Mouse (Mus musculus) gastrocnemius, postnatal 25 days (tissue): ENCODE data around the gene Olfr1380. TPM values are rescaled to one million over a fixed set of nuclear protein-coding genes. Genes with fewer than 3 reads are reported as not detected.
"Not testable (repeated sequence)": the region's sequence is repeated elsewhere in the genome, so short reads cannot be mapped to it uniquely, and the experiment has no call there.

Experiments
- DNase-seq: peaks from one replicate; pipeline ENCODE4 v3.0.0; 2022
- long read RNA-seq, 2 experiments: library from polyadenylated mRNA; stranded (forward); transcript quantifications; one replicate each; pipeline ENCODE4 v2.0.0; 2021
- total RNA-seq, 2 experiments: library from RNA; stranded (reverse); gene quantifications; 1 replicate in 1 of 2; 2 replicates in 1 of 2; pipeline ENCODE4 v1.2.3; 2021

Gene Olfr1380
- not detected for total RNA-seq
- long read RNA-seq, experiment 1 = 0 reads
- long read RNA-seq, experiment 2 = 0 reads

DNA sequence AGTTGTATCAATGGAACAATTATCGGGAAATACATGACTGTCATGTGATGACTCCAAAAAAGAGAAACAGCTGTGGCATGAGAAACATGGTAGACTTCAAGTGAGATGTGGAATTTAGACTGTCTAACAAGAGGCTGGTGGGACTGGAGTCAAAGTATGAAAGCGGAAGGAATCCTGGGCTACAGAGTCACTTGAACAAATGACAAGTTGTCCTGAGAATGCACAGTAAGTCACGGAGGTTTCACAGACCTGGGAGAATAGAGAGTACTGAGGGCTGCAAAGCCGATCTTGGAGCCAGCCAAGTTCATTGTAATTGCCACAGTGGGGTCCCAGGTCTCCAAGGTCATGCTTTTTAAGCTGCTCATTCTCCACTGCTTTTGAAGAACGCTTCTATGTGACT is at the start of gene Olfr1380:
Gene Olfr1380, plus strand, starts transcription at position 301 of the 400 bp plus-strand sequence.
- not testable (repeated sequence) for DNase-seq

DNA sequence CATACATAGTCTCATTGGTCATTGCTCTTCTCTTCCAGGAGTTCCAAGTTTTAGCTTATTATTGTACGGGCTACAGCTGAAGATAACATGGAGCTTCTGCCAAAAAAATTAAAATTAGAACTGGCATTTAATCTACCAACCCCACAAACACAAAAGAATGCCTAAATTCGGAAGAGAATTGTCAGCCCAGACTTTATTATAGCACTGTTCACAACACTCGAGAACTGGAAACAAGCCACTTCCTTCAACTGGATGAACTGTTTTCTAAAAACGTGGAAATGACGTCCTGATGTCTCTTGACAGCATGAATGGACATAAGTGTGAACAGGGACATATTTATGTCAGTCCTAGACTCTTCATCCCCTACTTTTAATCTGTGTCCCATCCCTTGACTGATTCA is 38.6 kb upstream of the Olfr1380 start:
- DNase-seq = no peak

DNA sequence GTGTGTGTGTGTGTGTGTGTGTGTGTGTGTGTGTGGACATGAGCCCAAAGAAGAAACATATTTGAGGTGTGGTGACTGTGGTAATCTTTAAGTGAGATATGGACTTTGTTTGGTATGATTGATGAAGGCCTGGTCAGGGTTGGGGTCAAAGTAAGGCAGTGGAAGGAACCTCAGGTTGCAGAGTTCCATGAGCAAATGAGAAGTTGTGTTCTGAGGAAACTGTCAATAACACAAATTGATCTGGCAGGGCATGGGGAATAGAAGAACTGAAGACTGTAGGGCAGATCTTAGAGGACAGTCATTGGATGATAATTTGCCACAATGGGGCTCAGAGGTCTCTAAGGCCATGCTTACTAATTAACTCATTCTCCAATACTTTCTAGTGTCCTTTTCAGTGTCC is 37.3 kb upstream of the Olfr1380 start, which contains the start of gene Olfr1383:
Gene Olfr1383, plus strand, starts transcription at position 301 of the 400 bp plus-strand sequence.
- no peak for DNase-seq

DNA sequence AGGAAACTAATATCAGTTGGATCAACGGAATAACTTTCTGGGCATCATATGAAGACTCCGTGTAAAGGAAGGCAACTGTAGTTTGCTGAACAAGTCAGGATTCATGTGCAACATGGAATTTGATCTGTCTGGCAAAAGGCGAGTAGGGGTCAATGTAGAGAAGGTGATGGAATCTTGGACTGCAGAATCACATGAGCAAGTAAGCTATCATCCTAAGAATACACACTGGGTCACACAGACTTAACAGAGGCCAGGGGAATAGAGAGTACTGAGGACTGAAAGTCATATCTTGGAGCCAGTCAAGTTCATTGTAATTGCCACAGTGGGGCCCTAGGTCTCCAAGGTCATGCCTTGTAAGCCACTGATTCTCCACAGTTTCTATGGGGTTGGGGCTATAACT is 28.7 kb upstream of the Olfr1380 start, which contains the start of gene Olfr1382:
Gene Olfr1382, plus strand, starts transcription at position 301 of the 400 bp plus-strand sequence.
- DNase-seq = no peak

DNA sequence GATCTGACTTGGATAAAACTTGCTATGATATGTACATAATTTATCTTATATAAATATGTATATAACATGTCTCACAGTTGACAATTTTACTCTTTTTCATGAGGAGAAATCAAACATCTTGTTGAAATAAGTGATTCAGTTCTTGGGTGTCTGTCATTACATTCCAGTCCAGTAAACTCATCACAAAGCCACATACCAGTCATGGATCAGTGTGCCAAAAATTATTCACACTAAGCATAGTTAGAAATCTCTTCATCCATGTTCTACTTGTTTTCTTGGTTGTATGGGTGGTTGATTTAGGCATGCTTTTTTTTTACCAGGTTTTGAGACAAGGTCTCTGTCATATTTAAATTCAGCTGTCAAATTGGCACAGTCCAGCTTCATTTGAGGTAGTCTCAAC is 23.9 kb upstream of the Olfr1380 start:
- DNase-seq = no peak

DNA sequence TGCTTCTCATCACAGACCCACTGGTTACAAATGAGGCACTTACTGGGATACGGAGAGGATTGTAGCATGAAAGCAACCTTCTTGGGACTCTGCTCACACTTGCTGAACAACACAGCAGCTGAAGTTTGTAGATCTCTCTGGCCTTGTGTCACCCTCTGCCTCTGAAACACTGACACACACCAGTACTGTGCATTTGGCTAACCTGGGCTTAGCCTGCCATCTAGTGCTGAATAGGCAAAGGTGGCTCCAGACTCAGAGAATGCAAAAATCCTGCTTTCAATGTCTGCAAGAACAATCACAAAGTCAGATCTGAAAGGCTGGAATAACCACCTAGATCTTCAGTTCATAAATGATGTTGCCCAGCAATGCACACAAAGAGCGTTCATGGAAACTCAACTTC is 20.0 kb upstream of the Olfr1380 start:
- DNase-seq = not testable (repeated sequence)

DNA sequence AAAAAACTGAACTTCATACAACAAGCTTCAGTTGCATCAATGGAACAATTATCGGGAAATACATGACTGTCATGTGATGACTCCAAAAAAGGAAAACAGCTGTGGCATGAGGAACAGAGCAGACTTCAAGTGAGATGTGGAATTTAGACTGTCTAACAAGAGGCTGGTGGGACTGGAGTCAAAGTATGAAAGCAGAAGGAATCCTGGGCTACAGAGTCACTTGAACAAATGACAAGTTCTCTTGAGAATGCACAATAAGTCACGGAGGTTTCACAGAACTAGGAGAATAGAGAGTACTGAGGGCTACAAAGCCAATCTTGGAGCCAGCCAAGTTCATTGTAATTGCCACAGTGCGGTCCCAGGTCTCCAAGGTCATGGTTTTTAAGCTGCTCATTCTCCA is 13.5 kb upstream of the Olfr1380 start, which contains the start of gene Olfr1381:
Gene Olfr1381, plus strand, starts transcription at position 301 of the 400 bp plus-strand sequence.
- not testable (repeated sequence) for DNase-seq

DNA sequence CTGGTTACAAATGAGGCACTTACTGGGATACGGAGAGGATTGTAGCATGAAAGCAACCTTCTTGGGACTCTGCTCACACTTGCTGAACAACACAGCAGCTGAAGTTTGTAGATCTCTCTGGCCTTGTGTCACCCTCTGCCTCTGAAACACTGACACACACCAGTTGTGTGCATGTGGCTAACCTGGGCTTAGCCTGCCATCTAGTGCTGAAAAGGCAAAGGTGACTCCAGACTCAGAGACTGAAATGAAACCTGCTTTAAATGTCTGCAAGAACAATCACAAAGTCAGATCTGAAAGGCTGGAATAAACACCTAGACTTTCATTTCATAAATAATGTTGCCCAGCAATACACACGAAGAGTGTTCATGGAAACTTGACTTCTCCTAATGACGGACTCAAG is 2.6 kb upstream of the Olfr1380 start:
- not testable (repeated sequence) for DNase-seq

DNA sequence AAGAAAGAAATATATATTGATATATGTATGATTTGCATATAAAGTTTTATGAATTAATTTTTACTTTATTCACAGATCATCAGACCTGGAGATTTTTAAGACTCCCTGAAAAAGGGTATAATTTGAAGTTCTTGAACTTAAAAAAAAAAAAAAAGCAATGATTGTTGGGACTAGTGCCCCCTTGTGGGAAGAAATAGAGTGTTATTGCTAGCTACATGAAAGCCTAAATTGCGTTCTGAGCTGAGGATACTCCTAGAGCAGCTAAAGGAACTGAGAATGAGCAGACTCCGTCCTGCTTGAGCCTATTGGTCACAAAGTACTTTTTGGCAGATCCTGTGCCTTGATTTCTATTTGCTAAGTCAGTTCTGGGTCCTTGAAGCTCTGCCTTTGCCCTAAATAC is 18.4 kb downstream of the Olfr1380 start:
- not testable (repeated sequence) for DNase-seq

DNA sequence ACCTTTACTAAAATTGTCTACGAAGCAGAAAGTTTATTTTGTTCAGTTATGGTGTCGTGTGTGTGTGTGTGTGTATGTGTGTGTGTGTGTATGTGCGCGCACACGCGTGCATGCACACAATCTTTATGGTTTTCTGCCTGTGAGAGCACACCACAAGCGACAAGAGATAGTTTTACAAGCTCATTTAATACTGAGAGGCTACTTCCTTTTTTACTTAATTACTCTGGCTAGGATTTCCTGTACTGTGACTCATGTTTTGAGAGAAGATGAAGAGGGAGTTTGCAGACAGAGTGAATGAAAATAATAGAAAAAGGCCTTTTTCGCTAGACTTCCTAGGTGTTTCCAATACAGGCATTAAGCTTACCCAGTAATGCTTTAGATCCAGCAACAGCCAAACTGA is 23.8 kb downstream of the Olfr1380 start:
- DNase-seq = not testable (repeated sequence)

DNA sequence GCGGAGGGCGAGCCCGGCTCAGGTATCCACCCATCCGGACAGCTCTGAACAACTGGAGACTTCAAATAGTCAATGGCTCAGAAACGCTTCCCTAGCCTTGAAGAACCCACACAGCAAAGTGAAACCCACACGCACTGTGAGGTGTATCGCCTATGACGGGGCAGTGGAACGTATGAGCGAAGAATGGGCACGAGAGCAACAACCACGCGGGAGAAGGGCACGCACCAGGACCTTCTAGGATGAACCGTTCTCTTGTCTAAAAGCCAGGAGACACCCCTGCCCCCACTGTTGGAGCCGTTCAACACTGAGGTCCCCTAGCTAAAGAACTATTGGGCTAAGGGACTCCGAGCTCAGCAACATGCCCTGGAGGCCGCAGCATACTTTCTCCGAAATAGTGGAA is 33.5 kb downstream of the Olfr1380 start:
- DNase-seq = no peak

DNA sequence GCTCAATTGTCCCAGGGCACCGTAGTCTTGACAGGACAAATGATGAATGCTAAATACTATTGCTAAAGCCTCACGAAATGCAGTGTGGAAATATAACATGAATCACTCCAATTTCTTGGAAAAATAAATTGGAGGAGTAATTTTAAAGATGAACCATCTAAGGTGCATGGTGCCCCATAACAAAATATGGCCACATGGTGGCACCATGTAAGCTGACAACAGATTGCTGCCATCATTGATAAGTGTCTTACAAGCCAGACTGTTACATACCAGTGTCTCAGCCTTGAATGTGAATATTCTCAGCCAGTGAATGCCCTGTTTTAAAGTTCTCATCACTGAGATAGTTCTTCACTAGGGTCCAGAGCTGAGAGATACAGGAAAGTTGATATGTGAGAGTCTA is 40.5 kb downstream of the Olfr1380 start:
- DNase-seq = not testable (repeated sequence)

DNA sequence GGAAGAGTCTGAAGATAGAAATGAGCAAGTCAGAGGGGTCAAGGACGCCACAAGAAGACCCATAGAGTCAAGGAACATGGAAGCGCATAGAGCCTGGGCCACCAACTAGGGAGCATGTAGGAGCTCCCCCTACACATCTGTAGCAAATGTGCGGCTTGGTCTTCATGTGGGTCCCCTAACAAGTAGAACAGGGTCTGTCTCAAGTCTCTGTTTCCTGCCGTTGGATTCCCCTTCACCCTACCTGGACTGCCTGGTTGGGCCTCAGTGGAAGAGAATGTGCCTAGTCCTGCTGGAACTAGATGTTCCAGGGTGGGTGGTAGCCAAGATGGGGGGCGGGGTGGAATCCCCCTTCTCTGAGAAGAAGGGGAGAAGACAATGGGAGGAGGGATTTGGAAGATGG is 51.6 kb downstream of the Olfr1380 start:
- DNase-seq = not testable (repeated sequence)

DNA sequence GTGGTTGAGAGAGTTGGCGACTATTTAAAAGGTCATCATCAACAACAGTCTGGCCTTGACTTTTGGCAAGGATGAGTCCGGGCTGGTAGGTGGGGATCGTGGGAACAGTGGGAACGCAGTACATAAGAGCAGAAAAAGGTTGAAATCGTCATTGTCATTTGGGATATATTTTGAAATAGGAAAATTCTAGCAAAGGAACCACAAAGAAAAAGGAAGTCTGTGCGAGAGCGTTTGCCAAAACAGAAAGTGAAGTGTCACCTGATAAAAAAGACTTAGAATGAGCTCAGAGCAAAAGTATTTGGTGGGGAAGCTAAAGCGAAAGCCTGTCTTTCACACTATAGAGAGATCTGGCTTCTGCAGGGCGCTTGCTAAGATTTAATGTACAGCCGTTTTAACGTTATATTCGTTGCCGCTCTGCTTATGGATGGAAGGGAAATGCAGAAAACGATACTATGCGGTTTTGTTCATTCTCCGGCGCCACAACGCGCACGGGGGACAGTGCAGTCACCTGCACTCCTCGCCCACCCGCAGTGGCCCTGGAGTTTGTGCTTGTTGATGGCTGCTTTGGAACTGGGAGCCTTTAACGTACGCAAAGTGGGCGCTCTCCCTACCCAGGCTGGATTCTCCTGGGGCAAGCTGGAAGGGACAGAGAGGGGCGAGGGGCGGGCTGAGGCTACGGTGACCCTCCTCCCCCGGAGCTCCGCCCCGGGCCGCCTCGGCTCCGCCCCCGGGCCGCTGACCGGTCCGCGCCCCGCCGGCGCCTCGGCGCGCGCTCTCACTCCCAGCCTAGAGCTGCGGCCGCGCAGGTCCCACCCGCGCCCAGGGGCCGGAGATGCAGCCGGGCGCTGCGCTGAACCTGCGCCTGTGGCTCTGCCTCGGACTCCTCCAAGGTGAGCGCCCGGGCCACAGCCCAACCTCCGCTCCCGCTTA is 52.5 kb downstream of the Olfr1380 start, which contains the start of gene Flt4:
Gene Flt4, plus strand, starts transcription at position 326 of the 930 bp plus-strand sequence.
- peak; percentile 15 for DNase-seq

DNA sequence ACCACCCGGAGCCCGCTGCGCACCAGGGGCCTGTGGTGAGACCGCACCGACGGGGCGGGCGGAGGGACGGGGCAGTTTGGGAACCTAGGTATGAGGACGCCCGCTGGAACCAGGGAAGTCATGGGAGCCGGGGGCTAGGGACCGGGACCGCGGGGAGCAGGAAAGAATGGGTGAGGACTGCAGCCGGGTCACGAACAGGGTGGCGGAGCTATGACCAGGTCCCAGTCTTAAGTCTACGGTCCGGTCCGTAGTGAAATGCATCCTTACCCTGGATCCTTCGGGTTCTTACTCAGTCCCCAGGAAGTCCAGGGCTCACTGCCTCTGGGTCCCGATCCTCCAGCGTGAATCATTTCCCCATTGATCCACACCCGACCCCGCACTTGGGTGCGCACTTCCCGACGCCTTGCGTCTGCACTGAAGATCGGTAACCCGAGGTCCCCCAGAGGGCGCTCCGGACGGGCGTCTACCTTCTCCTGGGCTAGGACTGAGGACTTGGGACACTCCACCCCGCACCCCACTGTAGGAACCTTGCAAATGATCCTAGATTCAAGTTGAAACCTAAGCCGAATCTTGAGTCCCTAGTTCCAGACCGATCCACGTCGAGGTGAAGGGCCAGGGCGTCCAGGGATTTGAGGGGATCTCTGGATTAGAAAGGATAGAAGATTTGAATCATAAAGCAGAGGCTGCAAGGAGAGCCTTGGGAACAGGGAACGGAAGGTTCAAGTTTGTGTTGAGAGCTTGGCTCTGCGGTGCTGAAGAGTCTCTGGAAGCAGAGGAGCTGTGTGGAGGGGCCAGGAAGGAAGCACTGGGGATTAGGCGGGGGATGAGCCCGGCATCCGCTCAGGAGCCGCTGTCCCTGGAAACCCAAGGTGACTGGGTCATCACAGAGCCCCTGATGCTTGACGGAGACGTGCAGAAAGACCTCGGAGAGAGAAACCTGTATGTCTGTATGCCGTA is 53.5 kb downstream of the Olfr1380 start:
- DNase-seq = not testable (repeated sequence)

DNA sequence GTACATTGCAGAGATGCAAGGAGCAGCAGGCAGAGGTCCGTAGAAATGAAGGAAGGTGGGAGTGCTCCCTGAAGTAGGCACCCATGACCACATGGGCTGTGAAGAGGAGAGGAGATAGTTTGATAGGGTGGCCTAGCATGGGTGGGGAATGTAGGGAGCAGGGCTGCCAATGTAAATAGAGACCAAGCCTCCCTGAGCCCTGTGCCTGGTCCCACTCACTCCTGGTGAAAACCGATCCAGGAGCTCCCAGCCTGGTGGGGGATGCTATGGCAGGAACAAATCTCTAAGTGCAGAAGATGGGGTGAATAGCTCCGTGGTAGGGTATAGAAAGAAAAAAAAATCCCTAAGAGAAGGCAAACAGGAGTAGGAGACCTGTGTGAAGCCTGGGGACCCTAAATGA is 54.7 kb downstream of the Olfr1380 start:
- DNase-seq = not testable (repeated sequence)

DNA sequence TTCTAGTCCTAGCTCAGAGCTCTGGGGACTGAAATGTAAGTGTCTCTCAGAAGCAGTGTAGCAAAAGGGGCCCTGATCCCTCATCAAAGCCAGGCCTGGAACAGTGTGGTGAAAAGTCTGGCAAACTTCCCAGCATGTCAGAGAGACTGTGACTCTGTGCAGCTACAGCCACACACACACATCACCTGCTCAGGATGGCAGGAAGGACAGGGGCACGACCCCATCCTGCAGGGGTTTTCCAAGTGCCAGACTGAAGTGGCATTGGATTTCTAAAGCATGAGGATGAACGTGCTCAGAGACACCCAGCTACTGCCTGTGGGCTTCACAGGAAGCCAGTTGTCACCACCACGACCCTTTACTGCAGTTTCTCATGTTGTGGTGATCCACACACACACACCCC is 55.5 kb downstream of the Olfr1380 start:
- no peak for DNase-seq

DNA sequence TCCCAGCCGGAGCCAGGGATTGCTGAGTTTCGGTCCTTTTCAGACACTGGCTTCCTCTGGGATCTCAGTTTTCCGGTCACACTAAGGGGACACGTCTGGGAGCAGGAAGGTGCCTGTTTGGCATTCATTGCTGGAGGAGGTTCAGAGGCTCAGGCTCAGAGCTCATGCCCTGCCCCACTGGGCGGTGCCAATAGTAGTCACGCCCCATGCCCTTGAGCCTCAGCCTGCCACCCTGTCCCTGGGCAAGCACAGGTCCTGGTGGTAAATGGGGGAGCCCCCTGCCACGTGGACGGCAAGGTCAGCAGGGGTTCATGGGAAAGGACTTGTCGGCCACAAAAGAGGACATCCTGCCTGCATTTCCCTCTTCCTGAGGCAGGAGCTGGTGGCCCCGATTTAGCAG is 56.7 kb downstream of the Olfr1380 start:
- DNase-seq = no peak
